Mouse (Mus musculus): ENCODE measurements around the gene Dna2.

DNA sequence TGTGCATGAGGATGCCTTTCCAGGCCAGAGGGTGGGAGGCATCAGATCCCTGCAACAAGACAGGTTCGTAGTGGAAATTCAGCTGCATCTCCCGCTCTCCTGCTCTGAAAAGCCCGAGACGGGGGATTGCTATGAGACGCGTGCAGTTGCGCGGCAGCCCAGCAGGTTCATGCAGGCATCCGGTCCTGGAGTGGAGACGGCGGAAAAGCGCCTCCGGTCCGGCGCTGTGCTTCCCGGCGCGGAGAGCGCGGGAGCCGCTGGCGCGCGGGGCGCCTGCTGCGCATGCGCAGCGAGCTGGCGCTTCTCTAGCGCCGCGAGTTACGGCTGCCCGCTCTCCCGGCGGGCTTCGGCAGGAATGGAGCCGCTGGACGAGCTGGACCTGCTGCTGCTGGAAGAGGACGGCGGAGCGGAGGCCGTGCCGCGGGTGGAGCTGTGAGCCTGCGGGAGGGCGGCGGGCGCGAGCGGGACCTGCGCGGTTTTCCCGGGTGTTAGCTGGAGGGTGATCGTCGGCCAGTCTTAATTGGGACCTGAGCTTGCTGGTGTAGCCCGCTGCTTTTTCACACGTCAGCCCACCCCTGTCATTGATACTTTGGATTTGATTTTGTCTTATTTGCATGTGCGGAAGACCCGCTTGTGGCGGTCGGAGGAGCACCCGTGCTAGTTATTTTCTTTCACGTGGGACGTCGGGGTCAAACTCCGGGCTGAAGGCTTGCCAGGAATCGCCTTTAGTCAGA lies at the start of gene Dna2:
- peak; percentile 58 for TF ChIP-seq POLR2A (IDR thresholded peaks at IDR 0.05; ENCODE audit: low read depth, low read length)
- TF ChIP-seq CTCF (IDR thresholded peaks at IDR 0.05; ENCODE audit: borderline replicate concordance, insufficient read depth, low read length): no peak

All from embryonic fibroblast, embryonic 13.5 days (primary cell).